Mouse (Mus musculus): ENCODE measurements around the gene Kirrel3. TPM values are rescaled to one million over a fixed set of nuclear protein-coding genes. Genes with fewer than 3 reads are reported as not detected.

The Kirrel3 gene
- polyA plus RNA-seq, 1 experiment from 2014 or later = 0.23 TPM

GRCm38 (mm10) chr9:34958183-34958830 lies 472.6 kb downstream of the Kirrel3 start:
- WGBS (ENCODE audit: insufficient replicate concordance) = 53% methylated on average over 5 of the region's 5 CpGs
- H3K4me2 ChIP-seq = no peak overlapping the region
- no peaks in the 10 kb centered on the region for H3K27me3 ChIP-seq
- no peak overlapping the region for H3K27ac ChIP-seq
- H3K4me3 ChIP-seq (replicated peaks) = no peak overlapping the region
- no peaks in the 10 kb centered on the region for H3K9me3 ChIP-seq (replicated peaks)
- ATAC-seq (ENCODE audit: low read depth) (no peak), DNase-seq (no peak)
- H3K4me1 ChIP-seq (replicated peaks) = 0 out of 2 replicates have a peak, but pooled peaks cover 6% of the 10 kb centered on the region
- H3K9ac ChIP-seq = no peak overlapping the region
- no peaks in the 10 kb centered on the region for H3K36me3 ChIP-seq

GRCm38 (mm10) chr9:34960736-34961135 lies 475.0 kb downstream of the Kirrel3 start:
- no peaks in the 10 kb centered on the region for H3K36me3 ChIP-seq
- ATAC-seq (ENCODE audit: low read depth) (no peak), DNase-seq (no peak)
- WGBS (ENCODE audit: insufficient replicate concordance) = 49% methylated on average over 12 of the region's 12 CpGs
- H3K4me1 ChIP-seq (replicated peaks) = 0 out of 2 replicates have a peak, but pooled peaks cover 6% of the 10 kb centered on the region
- H3K9me3 ChIP-seq (replicated peaks) = no peaks in the 10 kb centered on the region
- no peak overlapping the region for H3K4me2 ChIP-seq
- no peaks in the 10 kb centered on the region for H3K27me3 ChIP-seq
- no peak overlapping the region for H3K27ac ChIP-seq
- no peak overlapping the region for H3K9ac ChIP-seq
- no peak overlapping the region for H3K4me3 ChIP-seq (replicated peaks)

- Histone ChIP-seq H3K36me3 (no peaks in the 10 kb centered on the region), H3K9me3 (replicated peaks) (no peaks in the 10 kb centered on the region), H3K4me3 (replicated peaks) (no peak overlapping the region), H3K4me1 (replicated peaks) (0 out of 2 replicates have a peak, but pooled peaks cover 6% of the 10 kb centered on the region), H3K27me3 (no peaks in the 10 kb centered on the region), H3K4me2 (no peak overlapping the region), H3K9ac (no peak overlapping the region), H3K27ac (no peak overlapping the region)
- DNase-seq (no peak), ATAC-seq (ENCODE audit: low read depth) (no peak)
- WGBS (ENCODE audit: insufficient replicate concordance) = 61% methylated on average over 14 of the region's 14 CpGs
These were observed 475.5 kb downstream of the Kirrel3 start for GRCm38 (mm10) chr9:34961171-34961570.

- H3K27me3 ChIP-seq = no peaks in the 10 kb centered on the region
- WGBS (ENCODE audit: insufficient replicate concordance) = 55% methylated on average over 4 of the region's 4 CpGs
- no peak for DNase-seq
These were observed 476.6 kb downstream of the Kirrel3 start for GRCm38 (mm10) chr9:34962251-34962650.

GRCm38 (mm10) chr9:34963593-34963992 lies 477.9 kb downstream of the Kirrel3 start:
- no peak overlapping the region for H3K4me3 ChIP-seq (replicated peaks)
- H3K9me3 ChIP-seq (replicated peaks) = no peaks in the 10 kb centered on the region
- H3K9ac ChIP-seq = no peak overlapping the region
- 47% methylated on average over 3 of the region's 3 CpGs for WGBS (ENCODE audit: insufficient replicate concordance)
- DNase-seq (no peak), ATAC-seq (ENCODE audit: low read depth) (no peak)
- 0 out of 2 replicates have a peak, but pooled peaks cover 6% of the 10 kb centered on the region for H3K4me1 ChIP-seq (replicated peaks)
- H3K27ac ChIP-seq = no peak overlapping the region
- H3K4me2 ChIP-seq = no peak overlapping the region
- H3K36me3 ChIP-seq = no peaks in the 10 kb centered on the region
- no peaks in the 10 kb centered on the region for H3K27me3 ChIP-seq

More at GRCm38 (mm10) chr9:34962251-34962650, 476.6 kb downstream of the Kirrel3 start:
- no peak for ATAC-seq (ENCODE audit: low read depth)
- Histone ChIP-seq H3K4me3 (replicated peaks) (no peak overlapping the region), H3K27ac (no peak overlapping the region), H3K9me3 (replicated peaks) (no peaks in the 10 kb centered on the region), H3K4me2 (no peak overlapping the region), H3K4me1 (replicated peaks) (0 out of 2 replicates have a peak, but pooled peaks cover 6% of the 10 kb centered on the region), H3K9ac (no peak overlapping the region), H3K36me3 (no peaks in the 10 kb centered on the region)

GRCm38 (mm10) chr9:34964172-34965040 lies 478.7 kb downstream of the Kirrel3 start:
- ATAC-seq (ENCODE audit: low read depth) = no peak
- WGBS (ENCODE audit: insufficient replicate concordance) = 66% methylated on average over 14 of the region's 14 CpGs
- H3K27me3 ChIP-seq = no peaks in the 10 kb centered on the region

GRCm38 (mm10) chr9:34965041-34965415 lies 479.3 kb downstream of the Kirrel3 start:
- Histone ChIP-seq H3K4me2 (no peak overlapping the region), H3K9ac (no peak overlapping the region), H3K4me1 (replicated peaks) (0 out of 2 replicates have a peak, but pooled peaks cover 6% of the 10 kb centered on the region), H3K9me3 (replicated peaks) (no peaks in the 10 kb centered on the region), H3K4me3 (replicated peaks) (no peak overlapping the region), H3K36me3 (no peaks in the 10 kb centered on the region), H3K27me3 (no peaks in the 10 kb centered on the region), H3K27ac (no peak overlapping the region)
- ATAC-seq (ENCODE audit: low read depth) (no peak), DNase-seq (no peak)
- WGBS (ENCODE audit: insufficient replicate concordance) = 40% methylated on average over 4 of the region's 4 CpGs

More at GRCm38 (mm10) chr9:34964172-34965040, 478.7 kb downstream of the Kirrel3 start:
- no peak overlapping the region for H3K27ac ChIP-seq
- DNase-seq = no peak
- H3K4me1 ChIP-seq (replicated peaks) = 0 out of 2 replicates have a peak, but pooled peaks cover 6% of the 10 kb centered on the region
- no peak overlapping the region for H3K4me2 ChIP-seq
- H3K9me3 ChIP-seq (replicated peaks) = no peaks in the 10 kb centered on the region
- no peaks in the 10 kb centered on the region for H3K36me3 ChIP-seq
- H3K9ac ChIP-seq = no peak overlapping the region
- H3K4me3 ChIP-seq (replicated peaks) = no peak overlapping the region

- no peak overlapping the region for H3K9ac ChIP-seq
- no peaks in the 10 kb centered on the region for H3K9me3 ChIP-seq (replicated peaks)
- no peak overlapping the region for H3K27ac ChIP-seq
- 50% methylated on average over 6 of the region's 6 CpGs for WGBS (ENCODE audit: insufficient replicate concordance)
- ATAC-seq (ENCODE audit: low read depth) = no peak
- no peaks in the 10 kb centered on the region for H3K36me3 ChIP-seq
- no peak overlapping the region for H3K4me3 ChIP-seq (replicated peaks)
- H3K4me2 ChIP-seq = no peak overlapping the region
- H3K27me3 ChIP-seq = no peaks in the 10 kb centered on the region
- H3K4me1 ChIP-seq (replicated peaks) = no peaks in the 10 kb centered on the region
- no peak for DNase-seq
These were observed 482.1 kb downstream of the Kirrel3 start for GRCm38 (mm10) chr9:34967772-34968171.

- Histone ChIP-seq H3K9me3 (replicated peaks) (no peaks in the 10 kb centered on the region), H3K4me1 (replicated peaks) (no peaks in the 10 kb centered on the region), H3K4me2 (no peak overlapping the region), H3K4me3 (replicated peaks) (no peak overlapping the region), H3K27ac (no peak overlapping the region), H3K36me3 (no peaks in the 10 kb centered on the region), H3K27me3 (no peaks in the 10 kb centered on the region), H3K9ac (no peak overlapping the region)
- DNase-seq (no peak), ATAC-seq (ENCODE audit: low read depth) (no peak)
- 46% methylated on average over 6 of the region's 6 CpGs for WGBS (ENCODE audit: insufficient replicate concordance)
These were observed 484.3 kb downstream of the Kirrel3 start for GRCm38 (mm10) chr9:34969881-34970490.

GRCm38 (mm10) chr9:34974326-34974725 lies 488.6 kb downstream of the Kirrel3 start:
- DNase-seq = no peak
- Histone ChIP-seq H3K27ac (no peak overlapping the region), H3K4me1 (replicated peaks) (no peaks in the 10 kb centered on the region), H3K27me3 (no peaks in the 10 kb centered on the region), H3K36me3 (no peaks in the 10 kb centered on the region), H3K9ac (no peak overlapping the region), H3K9me3 (replicated peaks) (no peaks in the 10 kb centered on the region), H3K4me2 (no peak overlapping the region), H3K4me3 (replicated peaks) (no peak overlapping the region)
- ATAC-seq (ENCODE audit: low read depth) = no peak
- WGBS (ENCODE audit: insufficient replicate concordance) = 75% methylated on average over 1 of the region's 1 CpGs

- Histone ChIP-seq H3K36me3 (no peaks in the 10 kb centered on the region), H3K4me3 (replicated peaks) (no peak overlapping the region), H3K4me2 (no peak overlapping the region), H3K9me3 (replicated peaks) (no peaks in the 10 kb centered on the region), H3K27me3 (no peaks in the 10 kb centered on the region), H3K4me1 (replicated peaks) (no peaks in the 10 kb centered on the region), H3K27ac (no peak overlapping the region), H3K9ac (no peak overlapping the region)
- DNase-seq = no peak
- 66% methylated on average over 6 of the region's 6 CpGs for WGBS (ENCODE audit: insufficient replicate concordance)
- no peak for ATAC-seq (ENCODE audit: low read depth)
These were observed 489.6 kb downstream of the Kirrel3 start for GRCm38 (mm10) chr9:34975245-34975644.

Data from liver, embryonic 13.5 days (tissue).